Mouse (Mus musculus) urinary bladder, postnatal 25 days (tissue): ENCODE measurements around the gene Gm20431.
"Not testable (repeated sequence)": the region's sequence is repeated elsewhere in the genome, so short reads cannot be mapped to it uniquely, and the experiment has no call there.

Source experiments
- DNase-seq: peaks from one replicate; pipeline ENCODE4 v3.0.0; 2022; ENCODE audit warnings: low spot score

Gm20431 gene

GRCm38 (mm10) chr2:167630421-167630820 lies 30.9 kb downstream of the Gm20431 start:
- no peak for DNase-seq

GRCm38 (mm10) chr2:167629665-167630209 lies 31.6 kb downstream of the Gm20431 start:
- no peak for DNase-seq

GRCm38 (mm10) chr2:167628872-167629271 lies 32.4 kb downstream of the Gm20431 start:
- DNase-seq: peak; percentile 38

GRCm38 (mm10) chr2:167627019-167627418 lies 34.3 kb downstream of the Gm20431 start:
- no peak for DNase-seq

GRCm38 (mm10) chr2:167625670-167626069 lies 35.6 kb downstream of the Gm20431 start:
- no peak for DNase-seq

- no peak for DNase-seq
Measured at GRCm38 (mm10) chr2:167624368-167625075, 36.8 kb downstream of the Gm20431 start.

GRCm38 (mm10) chr2:167622965-167623364 lies 38.3 kb downstream of the Gm20431 start:
- DNase-seq: no peak

GRCm38 (mm10) chr2:167622352-167622751 lies 38.9 kb downstream of the Gm20431 start:
- no peak for DNase-seq

GRCm38 (mm10) chr2:167621255-167622087 lies 39.8 kb downstream of the Gm20431 start:
- no peak for DNase-seq

- no peak for DNase-seq
Measured at GRCm38 (mm10) chr2:167617472-167617871, 43.8 kb downstream of the Gm20431 start.

- DNase-seq: no peak
Measured at GRCm38 (mm10) chr2:167617034-167617433, 44.3 kb downstream of the Gm20431 start.

- not testable (repeated sequence) for DNase-seq
Measured at GRCm38 (mm10) chr2:167613335-167613734, 48.0 kb downstream of the Gm20431 start.

GRCm38 (mm10) chr2:167612122-167612521 lies 49.2 kb downstream of the Gm20431 start:
- no peak for DNase-seq

GRCm38 (mm10) chr2:167611287-167611686 lies 50.0 kb downstream of the Gm20431 start:
- DNase-seq: no peak

- no peak for DNase-seq
Measured at GRCm38 (mm10) chr2:167606745-167607123, 54.6 kb downstream of the Gm20431 start.

GRCm38 (mm10) chr2:167605817-167606744 lies 55.2 kb downstream of the Gm20431 start:
- DNase-seq: no peak

GRCm38 (mm10) chr2:167605178-167605794 lies 56.0 kb downstream of the Gm20431 start:
- DNase-seq: peak; percentile 87

- no peak for DNase-seq
Measured at GRCm38 (mm10) chr2:167602978-167603377, 58.3 kb downstream of the Gm20431 start.

- DNase-seq: no peak
Measured at GRCm38 (mm10) chr2:167602364-167602763, 58.9 kb downstream of the Gm20431 start.

GRCm38 (mm10) chr2:167600481-167600995 lies 60.8 kb downstream of the Gm20431 start:
- DNase-seq: no peak

- no peak for DNase-seq
Measured at GRCm38 (mm10) chr2:167599917-167600316, 61.4 kb downstream of the Gm20431 start.
